Mouse (Mus musculus) urinary bladder, postnatal 0 days (tissue): ENCODE data around the gene Epha10. TPM values are rescaled to one million over a fixed set of nuclear protein-coding genes. Genes with fewer than 3 reads are reported as not detected.

Experiments used
- polyA plus RNA-seq: library from polyadenylated mRNA; unstranded; fragments of >200 nt; fragmentation: Nextera tagmentation; extraction: Ambion mirVana; gene quantifications from 2 replicates; pipeline ENCODE4 v1.2.1, GENCODE M21; 2015

Epha10 gene
- polyA plus RNA-seq, result not detected in 2 replicates

GRCm38 (mm10) chr4:124880599-124880998 lies at the start of gene Epha10:
TSS of gene Epha10 (plus strand) at chr4:124880899.

GRCm38 (mm10) chr4:124850261-124850913 lies 30.3 kb upstream of the Epha10 start, which contains the start of gene Yrdc:
TSS of gene Yrdc (plus strand) at chr4:124850679.

GRCm38 (mm10) chr4:124850933-124851658 lies 29.6 kb upstream of the Epha10 start, which contains the start of gene 1110065P20Rik:
TSS of gene 1110065P20Rik (minus strand) at chr4:124851196.

GRCm38 (mm10) chr4:124861283-124862188 lies 19.2 kb upstream of the Epha10 start, which contains the start of gene Maneal:
TSS of gene Maneal (minus strand) at chr4:124862171.

GRCm38 (mm10) chr4:124936613-124937471 lies 56.1 kb downstream of the Epha10 start, which contains the start of gene 9930104L06Rik:
TSS of gene 9930104L06Rik (plus strand) at chr4:124937048.

GRCm38 (mm10) chr4:124939211-124939610 lies 58.5 kb downstream of the Epha10 start, which contains the start of gene Cdca8:
TSS of gene Cdca8 (minus strand) at chr4:124939311.

Other genes starting within 250 kb of the Epha10 start
- 0.13 and 0.17 TPM in 2 replicates for gene Pou3f1, start 224.1 kb upstream of the Epha10 start, polyA plus RNA-seq
- gene Utp11, start 187.3 kb upstream of the Epha10 start, polyA plus RNA-seq, result 47.4 and 55.6 TPM in 2 replicates
- gene Fhl3, start 180.2 kb upstream of the Epha10 start, polyA plus RNA-seq, result 12.1 and 14.2 TPM in 2 replicates
- 65.8 and 73.5 TPM in 2 replicates for gene Sf3a3, start 166.1 kb upstream of the Epha10 start, polyA plus RNA-seq
- gene Inpp5b, start 139.0 kb upstream of the Epha10 start, polyA plus RNA-seq, result 9.1 and 12.3 TPM in 2 replicates
- 10.1 and 11.6 TPM in 2 replicates for gene Mtf1, start 78.8 kb upstream of the Epha10 start, polyA plus RNA-seq
- 23.5 and 27.8 TPM in 2 replicates for gene Yrdc, start 30.2 kb upstream of the Epha10 start, polyA plus RNA-seq
- 66.9 and 78.5 TPM in 2 replicates for gene 1110065P20Rik, start 29.7 kb upstream of the Epha10 start, polyA plus RNA-seq
- 0.06 and 0.17 TPM in 2 replicates for gene Maneal, start 18.7 kb upstream of the Epha10 start, polyA plus RNA-seq
- gene 9930104L06Rik, start 56.1 kb downstream of the Epha10 start, polyA plus RNA-seq, result 7.6 and 7.9 TPM in 2 replicates
- 19.8 and 29.5 TPM in 2 replicates for gene Cdca8, start 58.4 kb downstream of the Epha10 start, polyA plus RNA-seq
- 10.9 and 11.9 TPM in 2 replicates for gene Rspo1, start 105.5 kb downstream of the Epha10 start, polyA plus RNA-seq
- 45.0 and 46.7 TPM in 2 replicates for gene Gnl2, start 135.7 kb downstream of the Epha10 start, polyA plus RNA-seq
- gene Dnali1, start 184.8 kb downstream of the Epha10 start, polyA plus RNA-seq, result 0.07 TPM in 1 of 2 replicates, not detected in the other
- 12.5 and 14.9 TPM in 2 replicates for gene Snip1, start 185.8 kb downstream of the Epha10 start, polyA plus RNA-seq
- 23.1 and 28.3 TPM in 2 replicates for gene Meaf6, start 204.2 kb downstream of the Epha10 start, polyA plus RNA-seq
- 1.6 and 1.7 TPM in 2 replicates for gene Zc3h12a, start 246.9 kb downstream of the Epha10 start, polyA plus RNA-seq